Mouse (Mus musculus): ENCODE measurements around the gene Smyd4.
A peak's percentile ranks its signal among the peaks of the same experiment; 100 is the strongest.

The Smyd4 gene

GRCm38 (mm10) chr11:75420037-75420436 is 71.8 kb downstream of the Smyd4 start:
- no peak for DNase-seq (ENCODE audit: low read depth, low spot score)

- no peak for DNase-seq (ENCODE audit: low read depth, low spot score)
Observed at GRCm38 (mm10) chr11:75420810-75421374, 72.7 kb downstream of the Smyd4 start.

GRCm38 (mm10) chr11:75421375-75422012 is 73.3 kb downstream of the Smyd4 start:
- DNase-seq (ENCODE audit: low read depth, low spot score), result no peak

- DNase-seq (ENCODE audit: low read depth, low spot score), result no peak
Observed at GRCm38 (mm10) chr11:75422013-75422792, 74.0 kb downstream of the Smyd4 start, which contains the start of gene Serpinf1. Gene Serpinf1, minus strand, starts transcription at chr11:75422701.

GRCm38 (mm10) chr11:75423091-75423490 is 74.9 kb downstream of the Smyd4 start:
- no peak for DNase-seq (ENCODE audit: low read depth, low spot score)

- DNase-seq (ENCODE audit: low read depth, low spot score), result no peak
Observed at GRCm38 (mm10) chr11:75424033-75424432, 75.8 kb downstream of the Smyd4 start.

GRCm38 (mm10) chr11:75424459-75424858 is 76.2 kb downstream of the Smyd4 start:
- DNase-seq (ENCODE audit: low read depth, low spot score), result no peak

GRCm38 (mm10) chr11:75429019-75429705 is 80.9 kb downstream of the Smyd4 start:
- DNase-seq (ENCODE audit: low read depth, low spot score), result peak; percentile 68

GRCm38 (mm10) chr11:75431307-75431706 is 83.1 kb downstream of the Smyd4 start:
- no peak for DNase-seq (ENCODE audit: low read depth, low spot score)

- no peak for DNase-seq (ENCODE audit: low read depth, low spot score)
Observed at GRCm38 (mm10) chr11:75434138-75434537, 85.9 kb downstream of the Smyd4 start.

- DNase-seq (ENCODE audit: low read depth, low spot score), result no peak
Observed at GRCm38 (mm10) chr11:75438194-75438593, 90.0 kb downstream of the Smyd4 start.

GRCm38 (mm10) chr11:75438804-75439203 is 90.6 kb downstream of the Smyd4 start:
- DNase-seq (ENCODE audit: low read depth, low spot score), result no peak

- DNase-seq (ENCODE audit: low read depth, low spot score), result no peak
Observed at GRCm38 (mm10) chr11:75439363-75439762, 91.1 kb downstream of the Smyd4 start, which contains the start of gene Serpinf2. Gene Serpinf2, minus strand, starts transcription at chr11:75439591.

GRCm38 (mm10) chr11:75439951-75440350 is 91.7 kb downstream of the Smyd4 start:
- no peak for DNase-seq (ENCODE audit: low read depth, low spot score)

- no peak for DNase-seq (ENCODE audit: low read depth, low spot score)
Observed at GRCm38 (mm10) chr11:75441034-75441433, 92.8 kb downstream of the Smyd4 start.

- DNase-seq (ENCODE audit: low read depth, low spot score), result no peak
Observed at GRCm38 (mm10) chr11:75441601-75442000, 93.4 kb downstream of the Smyd4 start.

GRCm38 (mm10) chr11:75443711-75444110 is 95.5 kb downstream of the Smyd4 start:
- no peak for DNase-seq (ENCODE audit: low read depth, low spot score)

GRCm38 (mm10) chr11:75448575-75448974 is 100.3 kb downstream of the Smyd4 start:
- DNase-seq (ENCODE audit: low read depth, low spot score), result no peak

GRCm38 (mm10) chr11:75449695-75450094 is 101.5 kb downstream of the Smyd4 start:
- DNase-seq (ENCODE audit: low read depth, low spot score), result no peak

GRCm38 (mm10) chr11:75450304-75450908 is 102.2 kb downstream of the Smyd4 start:
- DNase-seq (ENCODE audit: low read depth, low spot score), result no peak

- no peak for DNase-seq (ENCODE audit: low read depth, low spot score)
Observed at GRCm38 (mm10) chr11:75450936-75451335, 102.7 kb downstream of the Smyd4 start.

GRCm38 (mm10) chr11:75452081-75452480 is 103.8 kb downstream of the Smyd4 start:
- DNase-seq (ENCODE audit: low read depth, low spot score), result no peak
